Mouse (Mus musculus): Measurements from ENCODE around the gene 4933414I15Rik.

The 4933414I15Rik gene

DNA sequence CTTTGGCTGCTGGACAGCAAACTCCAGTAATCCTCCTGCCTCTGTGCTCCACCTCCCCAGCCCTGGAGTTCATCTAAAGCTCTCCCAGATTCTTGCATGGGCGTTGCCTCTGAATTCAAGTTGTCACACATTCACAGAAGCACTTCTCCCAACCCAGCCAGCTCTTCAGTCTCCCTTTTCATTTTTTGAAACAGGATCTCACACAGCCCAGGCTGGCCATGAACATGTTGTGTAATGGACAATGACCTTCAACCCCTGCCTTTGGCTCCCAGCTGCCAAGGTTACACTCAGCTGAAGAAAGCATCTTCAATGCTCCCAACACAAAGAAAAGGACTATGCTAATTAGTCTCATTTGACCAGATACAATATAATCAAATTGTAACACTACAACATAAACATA, 30.3 kb downstream of the 4933414I15Rik start:
- no peak for TF ChIP-seq GATA4 (IDR thresholded peaks at IDR 0.05; ENCODE audit: insufficient replicate concordance, low read length)

DNA sequence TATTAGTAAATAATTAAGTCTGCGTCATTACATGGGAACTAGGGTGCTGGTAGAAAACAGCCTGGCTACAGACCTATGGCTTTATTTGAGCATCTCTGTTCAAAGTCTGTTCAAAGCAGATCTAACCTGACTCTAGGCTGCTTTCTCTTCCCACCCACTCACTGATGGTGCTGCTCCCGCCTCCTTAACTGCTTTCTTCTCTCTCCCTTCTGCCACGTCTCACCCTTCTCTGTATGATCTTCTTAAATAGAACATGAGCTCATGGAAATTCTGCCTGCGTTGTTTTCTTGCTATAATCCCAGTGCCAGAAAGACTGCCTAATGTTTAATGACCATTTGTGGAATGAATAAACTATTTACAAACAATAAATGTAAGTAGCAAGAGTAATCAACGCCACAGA, 35.4 kb downstream of the 4933414I15Rik start:
- no peak for TF ChIP-seq GATA4 (IDR thresholded peaks at IDR 0.05; ENCODE audit: insufficient replicate concordance, low read length)

DNA sequence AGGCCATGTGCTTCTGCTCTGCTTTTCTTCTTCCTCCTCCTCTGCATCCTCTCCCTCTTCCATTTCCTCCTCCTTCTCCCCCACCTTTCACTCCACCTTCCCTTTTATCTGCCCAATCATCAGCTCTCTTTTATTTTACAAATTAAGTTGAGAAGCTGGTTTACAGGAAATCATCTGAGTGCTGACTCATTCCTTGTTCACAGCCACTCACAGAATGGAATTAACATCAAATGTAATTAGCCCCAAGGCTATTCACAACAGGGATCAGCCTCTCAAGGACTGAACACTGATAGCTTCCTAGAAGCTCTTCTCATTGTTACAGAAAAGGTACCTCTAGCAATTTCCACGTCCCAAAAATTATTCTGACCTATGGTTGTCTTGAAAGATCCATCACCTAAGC, 46.2 kb downstream of the 4933414I15Rik start:
- TF ChIP-seq GATA4 (IDR thresholded peaks at IDR 0.05; ENCODE audit: insufficient replicate concordance, low read length) = no peak

DNA sequence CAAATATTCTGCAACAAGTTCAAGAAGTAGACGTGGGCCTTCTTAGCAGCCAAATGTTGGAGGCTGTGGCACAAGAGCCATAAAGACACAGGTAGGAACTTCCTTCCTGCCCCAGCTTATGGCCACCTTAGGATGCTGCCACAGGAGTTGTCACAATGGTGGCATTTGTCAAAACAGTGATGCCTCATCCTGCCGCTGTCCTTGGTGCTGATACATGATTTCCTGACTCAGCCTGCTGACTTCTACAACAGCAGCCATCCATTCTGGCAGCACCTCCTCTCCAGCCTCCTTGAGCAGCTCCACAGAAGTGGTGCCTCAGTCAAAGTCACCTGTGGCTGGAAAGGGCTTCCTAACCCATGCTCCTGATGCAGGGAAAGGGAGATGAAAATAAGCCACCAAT, 51.1 kb downstream of the 4933414I15Rik start:
- no peak for TF ChIP-seq GATA4 (IDR thresholded peaks at IDR 0.05; ENCODE audit: insufficient replicate concordance, low read length)

All from liver, adult (tissue).